Mouse (Mus musculus) gastrocnemius, adult 18-20 months (tissue): ENCODE measurements around the gene Capn10. TPM values are rescaled to one million over a fixed set of nuclear protein-coding genes. Genes with fewer than 3 reads are reported as not detected.
A peak's percentile ranks its signal among the peaks of the same experiment; 100 is the strongest.

Source experiments
- DNase-seq: peaks from one replicate; pipeline ENCODE4 v3.0.0; 2021; ENCODE audit warnings: low spot score
- total RNA-seq, 2 experiments: library from RNA; stranded (reverse); gene quantifications; 2 replicates each; pipeline ENCODE4 v1.2.3; 2021

Gene Capn10
- total RNA-seq, 2 experiments from 2014 or later: 4.0 to 5.2 TPM

- peak; percentile 24 for DNase-seq
Measured at GRCm38 (mm10) chr1:92972854-92973253, 38.7 kb downstream of the Capn10 start.

DNA sequence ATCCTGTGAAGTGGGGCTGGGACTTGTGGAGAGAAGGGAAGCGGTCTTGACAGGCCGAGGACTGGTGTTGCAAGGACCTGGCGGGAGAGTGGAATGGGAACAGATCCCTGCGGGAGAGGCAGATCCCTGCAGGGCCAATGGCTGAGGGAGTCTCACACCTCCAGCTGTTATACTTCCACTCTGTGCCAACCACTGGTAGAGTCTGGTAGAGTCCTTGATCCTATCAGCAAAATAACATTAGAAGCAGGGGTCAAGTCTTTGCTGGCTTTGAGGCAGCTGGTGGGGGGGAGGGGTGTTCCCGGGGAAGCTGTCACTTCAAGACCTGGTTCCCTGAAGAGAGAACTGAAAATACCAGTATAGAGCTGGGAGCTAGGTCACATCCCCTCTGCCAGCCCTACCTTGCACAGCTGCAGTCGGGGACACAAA lies 42.0 kb downstream of the Capn10 start:
- DNase-seq: no peak

DNA sequence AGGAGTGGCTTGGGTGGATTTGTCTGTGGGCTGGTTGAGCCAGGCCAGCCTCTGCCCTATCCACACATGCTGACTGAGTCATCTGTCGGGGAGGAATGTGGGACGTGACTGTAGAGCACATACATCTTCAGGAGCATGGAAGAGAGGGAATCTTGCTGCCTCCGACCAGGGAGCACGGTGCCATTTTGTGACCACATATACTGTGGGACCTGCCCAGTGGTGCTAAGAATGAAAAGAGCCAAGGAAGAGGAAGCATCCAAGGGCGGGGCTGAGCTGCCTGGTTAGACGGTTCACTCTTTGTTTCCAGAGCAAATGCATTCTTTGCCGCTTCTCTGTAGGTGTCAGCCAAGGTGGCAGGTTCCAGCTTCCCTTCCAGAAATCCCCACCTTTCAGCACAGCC lies 44.5 kb downstream of the Capn10 start:
- no peak for DNase-seq

- DNase-seq: no peak
Measured at GRCm38 (mm10) chr1:92979073-92979602, 45.0 kb downstream of the Capn10 start.

DNA sequence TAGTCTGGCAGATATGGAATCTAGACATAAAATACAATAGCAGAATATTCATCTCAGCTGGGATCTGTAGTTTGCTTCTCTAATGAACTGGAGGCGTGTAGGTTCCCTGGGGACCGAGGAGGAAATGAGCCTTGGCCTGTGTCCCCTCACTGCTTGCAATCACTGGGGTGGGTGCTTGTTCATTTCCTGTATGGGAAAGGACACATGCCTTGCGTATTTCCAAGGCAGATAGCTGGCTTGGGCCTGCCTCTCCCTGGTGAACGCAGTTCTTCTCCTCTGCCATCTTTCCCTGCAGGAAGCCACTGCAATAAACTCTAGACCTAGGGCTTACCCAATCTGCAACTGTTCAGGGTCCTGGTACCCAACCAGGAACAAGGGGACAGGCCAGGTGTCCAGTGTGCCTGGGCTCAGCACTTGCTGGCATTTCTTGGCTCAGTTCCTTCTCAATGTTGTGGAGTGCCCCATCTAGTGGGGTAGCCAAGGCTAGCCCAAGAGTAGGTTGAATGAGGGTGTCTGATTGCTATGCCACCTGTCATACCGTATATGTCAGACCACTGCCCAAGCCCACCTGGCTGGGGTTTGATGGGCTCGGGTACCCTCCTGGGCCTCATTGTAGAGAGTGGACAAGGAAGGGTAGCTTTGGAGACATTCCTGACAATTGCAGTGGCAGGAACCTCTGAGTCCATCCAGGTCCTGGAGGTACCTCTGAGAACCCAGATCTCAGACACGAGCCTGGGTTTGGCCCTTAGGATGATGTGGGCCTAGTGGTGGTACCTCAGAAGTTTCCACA lies 47.1 kb downstream of the Capn10 start:
- DNase-seq: peak; percentile 51

DNA sequence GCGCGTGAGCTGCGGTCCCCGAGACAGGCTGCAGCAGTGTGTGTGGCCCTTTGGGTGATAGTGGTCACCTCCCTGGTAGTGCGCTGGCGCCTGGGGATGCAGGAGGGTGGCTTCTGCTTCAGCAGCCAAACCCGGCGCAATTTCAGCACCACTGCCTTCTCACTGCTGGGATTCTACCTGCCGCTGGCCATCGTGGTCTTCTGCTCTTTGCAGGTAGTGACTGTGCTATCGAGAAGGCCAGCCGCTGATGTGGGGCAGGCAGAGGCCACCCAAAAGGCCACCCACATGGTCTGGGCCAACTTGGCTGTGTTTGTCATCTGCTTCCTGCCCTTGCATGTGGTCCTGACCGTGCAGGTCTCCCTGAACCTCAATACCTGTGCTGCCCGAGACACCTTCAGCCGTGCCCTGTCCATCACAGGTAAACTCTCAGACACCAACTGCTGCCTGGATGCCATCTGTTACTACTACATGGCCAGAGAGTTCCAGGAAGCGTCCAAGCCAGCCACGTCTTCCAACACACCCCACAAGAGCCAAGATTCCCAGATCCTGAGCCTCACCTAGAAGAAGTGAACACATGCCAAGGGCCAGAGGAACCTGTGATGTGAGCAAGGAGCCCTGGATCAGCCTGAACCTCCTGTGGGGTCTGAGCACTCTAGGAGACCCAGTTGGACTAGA lies 48.9 kb downstream of the Capn10 start:
- no peak for DNase-seq

DNA sequence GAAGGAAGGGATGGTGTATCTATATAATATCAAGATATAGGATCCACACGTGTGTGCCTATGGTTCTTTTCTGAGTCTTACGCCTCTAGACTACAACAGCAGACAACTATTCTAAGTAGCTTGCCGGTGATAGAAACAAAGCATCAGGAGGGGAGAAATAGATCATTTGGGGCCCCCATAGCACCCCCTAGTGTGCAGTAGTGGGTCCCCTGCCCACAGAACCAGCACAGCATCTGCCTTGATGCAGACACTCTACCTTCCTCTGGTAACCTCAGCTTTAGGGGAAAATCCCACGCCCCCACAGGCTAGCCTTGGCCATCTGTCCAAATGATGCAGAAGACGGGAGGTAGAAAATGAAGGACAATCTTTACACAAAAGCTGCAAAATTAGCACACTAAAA lies 50.8 kb downstream of the Capn10 start:
- no peak for DNase-seq

- DNase-seq: no peak
Measured at GRCm38 (mm10) chr1:92988894-92989293, 54.7 kb downstream of the Capn10 start.

GRCm38 (mm10) chr1:92989891-92990290 lies 55.7 kb downstream of the Capn10 start:
- DNase-seq: no peak

DNA sequence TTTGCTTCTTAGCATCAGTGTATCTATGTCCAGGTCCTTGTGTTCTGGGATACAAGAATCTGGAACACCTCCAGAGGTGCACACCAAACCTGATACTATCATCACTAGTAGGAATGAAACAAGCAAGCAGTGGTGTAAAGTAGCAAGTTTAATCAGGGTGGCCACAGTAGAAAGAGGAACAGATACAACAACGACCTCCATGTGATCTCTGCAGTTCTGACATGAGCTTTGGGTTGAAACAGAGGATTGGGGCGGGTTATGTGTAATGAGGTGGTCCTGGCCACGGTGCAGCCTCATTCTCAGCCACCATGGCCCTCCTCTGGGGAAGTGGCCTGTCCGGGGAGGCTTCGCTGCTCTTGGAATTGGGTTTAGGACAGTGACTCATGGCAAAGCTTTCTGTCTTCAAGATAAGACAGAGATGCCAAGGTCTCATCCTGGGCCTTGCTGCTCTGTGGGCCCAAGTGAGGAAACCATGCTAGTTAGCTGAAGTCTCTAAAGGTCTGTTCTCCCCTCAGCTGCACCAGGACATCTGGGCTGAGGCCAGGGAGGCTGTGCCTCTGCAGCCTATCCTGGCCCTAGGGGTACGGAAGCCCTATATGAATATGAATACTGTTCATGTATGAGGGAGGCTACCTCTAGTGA lies 58.2 kb downstream of the Capn10 start:
- no peak for DNase-seq

GRCm38 (mm10) chr1:92992880-92993279 lies 58.7 kb downstream of the Capn10 start:
- no peak for DNase-seq

Other genes starting within 250 kb of the Capn10 start
- gene Gpc1, start 102.7 kb upstream of the Capn10 start, total RNA-seq: 100 to 1,000 TPM; 223 to 227 TPM
- gene Ankmy1, start 31.5 kb upstream of the Capn10 start, total RNA-seq: under 1 TPM in 1 of 2 experiments, not detected in 1; 0.14 TPM
- 10 to 100 TPM; 23.1 to 24.5 TPM for gene Dusp28, start 27.4 kb upstream of the Capn10 start, total RNA-seq
- gene Rnpepl1, start 23.6 kb upstream of the Capn10 start, total RNA-seq: 10 to 100 TPM; 60.5 to 67.5 TPM
- under 1 TPM; 0.07 to 0.11 TPM for gene Gpr35, start 16.5 kb downstream of the Capn10 start, total RNA-seq
- gene Aqp12, start 72.0 kb downstream of the Capn10 start, total RNA-seq: not detected
- 1 to 10 TPM in 1 of 2 experiments, under 1 TPM in 1; 0.96 to 2.4 TPM for gene Kif1a, start 167.6 kb downstream of the Capn10 start, total RNA-seq
- not detected for gene Agxt, start 200.9 kb downstream of the Capn10 start, total RNA-seq
- gene 2310007B03Rik, start 226.6 kb downstream of the Capn10 start, total RNA-seq: not detected
- gene Crocc2, start 234.3 kb downstream of the Capn10 start, total RNA-seq: not detected